Mouse (Mus musculus): Measurements from ENCODE around the gene Fam199x.

DNA sequence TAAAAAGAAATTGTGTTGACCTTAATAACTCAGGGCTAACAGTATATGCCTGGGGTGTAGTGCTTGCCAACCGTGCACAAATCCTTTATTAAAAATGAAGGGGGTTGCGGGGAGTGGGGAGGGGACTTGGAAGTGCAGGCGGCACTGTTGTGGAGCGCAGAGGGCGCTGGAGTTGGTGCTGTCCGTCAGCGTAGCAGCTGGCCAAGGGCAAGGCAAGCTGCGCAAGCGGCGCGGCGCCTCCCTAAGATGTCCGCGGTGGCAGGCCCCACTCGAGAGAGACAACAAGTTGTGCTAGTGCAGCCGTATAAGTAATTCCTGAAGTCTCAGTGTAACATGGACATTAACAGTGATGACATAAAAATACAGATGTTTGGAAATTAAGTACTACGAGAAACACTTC lies 78.1 kb downstream of the Fam199x start:
- TF ChIP-seq CTCF (IDR thresholded peaks at IDR 0.05; ENCODE audit: low read depth): no peak
- no peak for TF ChIP-seq EP300 (IDR thresholded peaks at IDR 0.05; ENCODE audit: low read depth)
